Mouse (Mus musculus): ENCODE results near the gene Sec14l3. TPM values are rescaled to one million over a fixed set of nuclear protein-coding genes. Genes with fewer than 3 reads are reported as not detected.
"Not testable (repeated sequence)": the region's sequence is repeated elsewhere in the genome, so short reads cannot be mapped to it uniquely, and the experiment has no call there.

Sec14l3 gene
- polyA plus RNA-seq, 1 experiment from 2014 or later, result not detected

- Histone ChIP-seq H3K36me3 (ENCODE audit: control insufficient read depth, insufficient read depth, low read length) (no peaks in the 10 kb centered on the region), H3K4me3 (ENCODE audit: low read depth, low read length) (no peak overlapping the region), H3K4me1 (ENCODE audit: control insufficient read depth, insufficient read depth, low read length) (peaks cover 6% of the 10 kb centered on the region), H3K27ac (ENCODE audit: low read depth, low read length) (no peak overlapping the region), H3K9ac (ENCODE audit: low read depth, low read length) (no peak overlapping the region), H3K9me3 (replicated peaks; ENCODE audit: control insufficient read depth, low read length) (no peaks in the 10 kb centered on the region), H3K27me3 (ENCODE audit: control insufficient read depth, insufficient read depth, low read length) (peaks cover 15% of the 10 kb centered on the region), H3K4me2 (no peak overlapping the region)
- ATAC-seq (replicated peaks; ENCODE audit: insufficient number of reproducible peaks, low FRiP score, low TSS enrichment), result no peak
- WGBS (ENCODE audit: insufficient replicate concordance), result 69% methylated on average over 6 of the region's 6 CpGs
These were observed 49.3 kb downstream of the Sec14l3 start for GRCm38 (mm10) chr11:4113970-4114369.

- H3K9ac ChIP-seq (ENCODE audit: low read depth, low read length); H3K36me3 ChIP-seq (ENCODE audit: control insufficient read depth, insufficient read depth, low read length); H3K4me2 ChIP-seq; ATAC-seq (replicated peaks; ENCODE audit: insufficient number of reproducible peaks, low FRiP score, low TSS enrichment); H3K27ac ChIP-seq (ENCODE audit: low read depth, low read length); H3K4me3 ChIP-seq (ENCODE audit: low read depth, low read length); H3K9me3 ChIP-seq (replicated peaks; ENCODE audit: control insufficient read depth, low read length): not testable (repeated sequence)
- Histone ChIP-seq H3K27me3 (ENCODE audit: control insufficient read depth, insufficient read depth, low read length) (peaks cover 17% of the 10 kb centered on the region), H3K4me1 (ENCODE audit: control insufficient read depth, insufficient read depth, low read length) (peaks cover 12% of the 10 kb centered on the region)
- WGBS (ENCODE audit: insufficient replicate concordance), result 78% methylated on average over 6 of the region's 6 CpGs
These were observed 49.9 kb downstream of the Sec14l3 start for GRCm38 (mm10) chr11:4114541-4114940.

- Histone ChIP-seq H3K9ac (ENCODE audit: low read depth, low read length) (no peak overlapping the region), H3K27me3 (ENCODE audit: control insufficient read depth, insufficient read depth, low read length) (peaks cover 17% of the 10 kb centered on the region), H3K4me3 (ENCODE audit: low read depth, low read length) (no peak overlapping the region), H3K9me3 (replicated peaks; ENCODE audit: control insufficient read depth, low read length) (no peaks in the 10 kb centered on the region), H3K4me1 (ENCODE audit: control insufficient read depth, insufficient read depth, low read length) (peaks cover 17% of the 10 kb centered on the region), H3K4me2 (no peak overlapping the region), H3K27ac (ENCODE audit: low read depth, low read length) (no peak overlapping the region), H3K36me3 (ENCODE audit: control insufficient read depth, insufficient read depth, low read length) (no peaks in the 10 kb centered on the region)
- ATAC-seq (replicated peaks; ENCODE audit: insufficient number of reproducible peaks, low FRiP score, low TSS enrichment), result no peak
- 85% methylated on average over 4 of the region's 4 CpGs for WGBS (ENCODE audit: insufficient replicate concordance)
These were observed 50.8 kb downstream of the Sec14l3 start for GRCm38 (mm10) chr11:4115407-4115806.

GRCm38 (mm10) chr11:4116458-4117141 lies 52.0 kb downstream of the Sec14l3 start:
- Histone ChIP-seq H3K27me3 (ENCODE audit: control insufficient read depth, insufficient read depth, low read length) (peaks cover 20% of the 10 kb centered on the region), H3K4me2 (no peak overlapping the region), H3K36me3 (ENCODE audit: control insufficient read depth, insufficient read depth, low read length) (no peaks in the 10 kb centered on the region), H3K9me3 (replicated peaks; ENCODE audit: control insufficient read depth, low read length) (no peaks in the 10 kb centered on the region), H3K27ac (ENCODE audit: low read depth, low read length) (no peak overlapping the region), H3K4me1 (ENCODE audit: control insufficient read depth, insufficient read depth, low read length) (peaks cover 17% of the 10 kb centered on the region), H3K9ac (ENCODE audit: low read depth, low read length) (no peak overlapping the region), H3K4me3 (ENCODE audit: low read depth, low read length) (no peak overlapping the region)
- ATAC-seq (replicated peaks; ENCODE audit: insufficient number of reproducible peaks, low FRiP score, low TSS enrichment), result no peak
- WGBS (ENCODE audit: insufficient replicate concordance), result 52% methylated on average over 11 of the region's 11 CpGs

- H3K27me3 ChIP-seq (ENCODE audit: control insufficient read depth, insufficient read depth, low read length), result peaks cover 20% of the 10 kb centered on the region
- H3K4me3 ChIP-seq (ENCODE audit: low read depth, low read length), result peak overlapping the region; percentile 56
- no peak overlapping the region for H3K9ac ChIP-seq (ENCODE audit: low read depth, low read length)
- no peaks in the 10 kb centered on the region for H3K36me3 ChIP-seq (ENCODE audit: control insufficient read depth, insufficient read depth, low read length)
- ATAC-seq (replicated peaks; ENCODE audit: insufficient number of reproducible peaks, low FRiP score, low TSS enrichment), result no peak
- H3K27ac ChIP-seq (ENCODE audit: low read depth, low read length), result no peak overlapping the region
- WGBS (ENCODE audit: insufficient replicate concordance), result 34% methylated on average over 3 of the region's 3 CpGs
- H3K4me1 ChIP-seq (ENCODE audit: control insufficient read depth, insufficient read depth, low read length), result peaks cover 17% of the 10 kb centered on the region
- H3K4me2 ChIP-seq, result peak overlapping the region; percentile 98
- H3K9me3 ChIP-seq (replicated peaks; ENCODE audit: control insufficient read depth, low read length), result no peaks in the 10 kb centered on the region
These were observed 52.9 kb downstream of the Sec14l3 start for GRCm38 (mm10) chr11:4117372-4118071.

DNA sequence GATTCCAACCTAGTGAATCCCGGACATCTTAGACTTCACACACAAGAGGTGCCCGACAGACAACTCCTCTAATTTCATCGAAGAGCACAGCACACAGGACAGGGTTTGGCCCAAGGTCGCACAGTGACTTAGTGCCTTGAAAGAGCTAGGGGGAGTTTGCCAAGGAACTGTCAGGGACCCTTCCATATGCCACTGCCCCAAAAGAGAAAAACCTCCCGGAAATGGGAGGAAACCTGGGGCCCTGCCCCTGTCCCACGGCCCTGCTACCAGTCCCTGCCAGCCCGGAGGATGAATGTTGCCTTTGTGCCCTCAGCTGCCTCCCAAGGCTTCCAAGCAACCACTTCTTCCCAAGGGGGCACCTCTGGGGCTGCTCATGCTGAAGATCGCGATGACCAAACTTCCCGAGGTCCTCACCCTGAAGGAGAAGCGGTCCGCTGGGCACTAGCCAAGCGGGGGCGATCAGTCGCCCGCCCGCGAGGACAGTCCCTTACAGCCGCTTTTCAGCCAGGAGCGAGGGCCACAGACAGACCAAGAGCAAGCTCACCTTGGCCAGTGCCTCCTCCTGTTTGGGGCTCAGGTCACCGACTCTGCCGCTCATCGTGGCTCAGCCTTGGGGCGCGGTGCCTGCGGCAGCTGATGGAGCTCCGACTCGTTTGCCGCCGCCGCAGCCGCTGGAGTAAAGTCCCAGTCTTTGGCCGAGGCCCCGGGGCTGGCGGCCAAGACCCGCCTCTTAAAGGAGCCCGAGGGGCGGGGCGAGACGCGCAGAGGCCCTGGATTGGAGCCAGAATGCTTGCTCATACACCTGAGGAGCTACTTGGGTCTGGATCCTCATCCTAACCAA lies 53.7 kb downstream of the Sec14l3 start:
- Histone ChIP-seq H3K4me1 (ENCODE audit: control insufficient read depth, insufficient read depth, low read length) (peaks cover 17% of the 10 kb centered on the region), H3K9me3 (replicated peaks; ENCODE audit: control insufficient read depth, low read length) (no peaks in the 10 kb centered on the region), H3K4me3 (ENCODE audit: low read depth, low read length) (peak overlapping the region; percentile 56), H3K4me2 (peak overlapping the region; percentile 98), H3K27ac (ENCODE audit: low read depth, low read length) (no peak overlapping the region), H3K9ac (ENCODE audit: low read depth, low read length) (peak overlapping the region; percentile 68), H3K27me3 (ENCODE audit: control insufficient read depth, insufficient read depth, low read length) (peaks cover 20% of the 10 kb centered on the region), H3K36me3 (ENCODE audit: control insufficient read depth, insufficient read depth, low read length) (no peaks in the 10 kb centered on the region)
- WGBS (ENCODE audit: insufficient replicate concordance), result 3% methylated on average over 41 of the region's 41 CpGs
- ATAC-seq (replicated peaks; ENCODE audit: insufficient number of reproducible peaks, low FRiP score, low TSS enrichment), result no peak

DNA sequence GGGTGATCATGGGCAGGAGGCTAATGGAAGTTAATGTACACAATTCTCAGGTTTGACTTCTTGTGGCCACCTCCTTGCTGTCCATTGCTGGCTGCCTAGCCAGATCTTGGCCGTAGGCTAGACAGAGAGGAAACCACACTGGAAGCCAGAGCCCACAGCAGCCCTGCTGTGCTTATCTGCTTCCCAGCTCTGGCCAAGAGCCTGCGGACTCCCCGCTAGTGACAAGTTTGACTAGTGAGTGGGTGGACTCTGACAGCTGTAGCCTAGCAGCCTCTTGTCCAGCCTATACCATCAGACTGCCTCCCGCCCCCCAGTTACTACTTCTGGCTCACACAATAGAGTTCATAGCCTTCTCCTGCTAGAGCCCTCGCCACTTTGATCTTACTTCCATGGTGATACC lies 55.0 kb downstream of the Sec14l3 start:
- H3K27ac ChIP-seq (ENCODE audit: low read depth, low read length), result no peak overlapping the region
- 27% methylated on average over 5 of the region's 5 CpGs for WGBS (ENCODE audit: insufficient replicate concordance)
- H3K36me3 ChIP-seq (ENCODE audit: control insufficient read depth, insufficient read depth, low read length), result no peaks in the 10 kb centered on the region
- H3K9me3 ChIP-seq (replicated peaks; ENCODE audit: control insufficient read depth, low read length), result no peaks in the 10 kb centered on the region
- H3K9ac ChIP-seq (ENCODE audit: low read depth, low read length), result no peak overlapping the region
- peaks cover 20% of the 10 kb centered on the region for H3K27me3 ChIP-seq (ENCODE audit: control insufficient read depth, insufficient read depth, low read length)
- peaks cover 17% of the 10 kb centered on the region for H3K4me1 ChIP-seq (ENCODE audit: control insufficient read depth, insufficient read depth, low read length)
- H3K4me3 ChIP-seq (ENCODE audit: low read depth, low read length), result no peak overlapping the region
- H3K4me2 ChIP-seq, result no peak overlapping the region; the same call in 1 of the 2 replicates
- ATAC-seq (replicated peaks; ENCODE audit: insufficient number of reproducible peaks, low FRiP score, low TSS enrichment), result no peak

DNA sequence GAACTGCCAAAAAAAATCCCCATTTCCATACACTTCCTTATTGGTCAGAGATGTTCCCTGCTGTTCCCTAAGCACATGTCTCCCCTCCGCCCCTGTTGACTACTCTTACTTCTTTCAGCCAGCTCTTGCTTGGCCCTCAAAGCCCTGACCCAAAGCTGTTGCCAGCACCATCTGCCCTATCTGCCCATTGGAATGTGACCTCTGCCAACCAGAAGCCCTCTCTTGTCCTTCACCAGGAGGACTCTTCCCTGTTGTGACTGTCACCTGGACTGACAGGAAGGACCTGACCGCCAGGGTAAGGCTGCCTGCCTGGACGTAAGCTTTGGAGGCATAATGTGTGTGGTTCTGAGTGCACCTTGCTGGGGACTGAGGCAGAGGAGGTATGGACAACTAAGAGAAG lies 57.0 kb downstream of the Sec14l3 start:
- peaks cover 16% of the 10 kb centered on the region for H3K27me3 ChIP-seq (ENCODE audit: control insufficient read depth, insufficient read depth, low read length)
- 72% methylated on average over 3 of the region's 3 CpGs for WGBS (ENCODE audit: insufficient replicate concordance)
- ATAC-seq (replicated peaks; ENCODE audit: insufficient number of reproducible peaks, low FRiP score, low TSS enrichment), result no peak
- H3K9me3 ChIP-seq (replicated peaks; ENCODE audit: control insufficient read depth, low read length), result 0 out of 2 replicates have a peak, but pooled peaks cover 6% of the 10 kb centered on the region
- no peak overlapping the region for H3K9ac ChIP-seq (ENCODE audit: low read depth, low read length)
- H3K36me3 ChIP-seq (ENCODE audit: control insufficient read depth, insufficient read depth, low read length), result no peaks in the 10 kb centered on the region
- no peak overlapping the region for H3K4me2 ChIP-seq
- H3K4me1 ChIP-seq (ENCODE audit: control insufficient read depth, insufficient read depth, low read length), result peaks cover 17% of the 10 kb centered on the region
- H3K4me3 ChIP-seq (ENCODE audit: low read depth, low read length), result no peak overlapping the region
- H3K27ac ChIP-seq (ENCODE audit: low read depth, low read length), result no peak overlapping the region

All from heart, embryonic 11.5 days (tissue).